Comparison of ENCODE assay signal across 8 mouse cellular contexts in the genomic region with DNA sequence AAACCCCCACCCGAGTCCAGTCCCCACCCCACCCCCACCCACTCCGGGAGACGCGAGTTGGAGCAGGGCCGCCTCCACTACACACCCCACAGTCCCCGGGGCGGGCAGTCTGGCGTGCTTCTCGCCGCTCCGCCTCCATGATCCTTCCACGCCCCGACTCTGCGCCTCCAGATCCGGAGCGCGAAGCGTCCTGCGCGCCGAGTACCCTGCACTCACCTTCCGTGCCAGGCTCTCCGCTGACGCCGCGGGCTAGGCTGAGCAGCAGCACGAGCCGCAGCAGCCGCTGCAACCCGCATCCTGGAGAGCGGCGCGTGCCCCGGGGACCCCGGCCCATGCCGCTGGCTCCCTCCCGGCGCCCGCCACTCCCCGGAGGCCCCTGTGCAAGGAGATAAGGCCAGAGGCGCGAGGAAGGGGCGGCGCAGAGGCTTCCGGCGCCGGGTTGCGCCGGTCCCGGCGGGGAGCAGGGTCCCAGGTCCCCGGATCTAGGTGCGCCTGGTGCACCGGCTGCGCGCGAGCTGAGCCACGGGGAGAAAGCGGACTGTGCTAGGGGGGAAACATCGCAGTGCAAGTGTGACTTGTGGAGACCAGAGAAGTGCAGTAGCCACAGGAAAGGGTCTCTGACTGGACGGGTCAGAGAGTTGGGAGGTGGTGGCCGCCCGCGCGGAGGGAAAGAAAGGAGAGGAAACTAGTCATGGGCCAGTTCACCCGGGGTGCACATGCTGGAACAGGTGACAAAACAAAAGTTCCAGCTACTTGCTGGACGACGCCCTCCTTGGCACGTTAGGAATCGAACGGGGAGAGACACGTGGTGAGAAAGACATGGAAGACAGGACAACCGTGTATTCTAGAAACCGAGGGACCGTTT. TPM values are rescaled to one million over a fixed set of nuclear protein-coding genes. Genes with fewer than 3 reads are reported as not detected.
DNase-seq lines count a peak whose midpoint lies in the region; ATAC-seq and TF ChIP-seq lines count a peak whose summit lies in the region.

Susd1 (minus strand) TSS at position 644 of the 865 bp plus-strand sequence.

- peaks cover 49% of the 10 kb centered on the region for H3K27me3 ChIP-seq in forebrain, embryonic 12.5 days
- H3K27me3 ChIP-seq in liver, postnatal 0 days (ENCODE audit: insufficient read depth, low read length), result no peaks in the 10 kb centered on the region
- H3K27me3 ChIP-seq in neural tube, embryonic 13.5 days, result peaks cover 43% of the 10 kb centered on the region
- H3K27me3 ChIP-seq in testis, adult 2 months (ENCODE audit: control insufficient read depth, insufficient read depth, low read length), result no peaks in the 10 kb centered on the region

- TF ChIP-seq POLR2A in testis, adult 2 months (IDR thresholded peaks at IDR 0.05; ENCODE audit: control insufficient read depth, low read depth, low read length), result no peak

- WGBS in forebrain, embryonic 12.5 days, result under 1% methylated on average over 58 of the region's 75 CpGs
- 1% methylated on average over 68 of the region's 75 CpGs for WGBS in liver, postnatal 0 days (ENCODE audit: insufficient replicate concordance)
- under 1% methylated on average over 70 of the region's 75 CpGs for WGBS in neural tube, embryonic 13.5 days

- ATAC-seq in forebrain, embryonic 12.5 days (ENCODE audit: low FRiP score), result peak; percentile 89
- ATAC-seq in liver, postnatal 0 days, result peak; percentile 67
- peak; percentile 91 for ATAC-seq in neural tube, embryonic 13.5 days (ENCODE audit: low read depth)

- peak within 1 kb of the TSS; percentile 64 for H3K4me3 ChIP-seq in forebrain, embryonic 12.5 days (replicated peaks)
- H3K4me3 ChIP-seq in liver, postnatal 0 days (ENCODE audit: low read depth, low read length), result peak within 1 kb of the TSS; percentile 68
- H3K4me3 ChIP-seq in neural tube, embryonic 13.5 days, result peak within 1 kb of the TSS; percentile 71
- peak within 1 kb of the TSS; percentile 53 for H3K4me3 ChIP-seq in testis, adult 2 months (ENCODE audit: control insufficient read depth, low read depth, low read length)

- peak; percentile 76 for DNase-seq in 416B (ENCODE audit: low read depth)
- DNase-seq in adrenal gland, postnatal 10 days, result peak; percentile 80
- DNase-seq in heart, postnatal 10 days, result peak; percentile 63
- peak; percentile 79 to 85 for DNase-seq in kidney, postnatal 36 days
- peak; percentile 84 for DNase-seq in liver, postnatal 0 days

- H3K4me2 ChIP-seq in forebrain, embryonic 12.5 days, result peak within 1 kb of the TSS; percentile 99
- peak within 1 kb of the TSS; percentile 95 for H3K4me2 ChIP-seq in liver, postnatal 0 days (ENCODE audit: low read depth, low read length)
- H3K4me2 ChIP-seq in neural tube, embryonic 13.5 days, result peak within 1 kb of the TSS; percentile 100

- H3K9ac ChIP-seq in forebrain, embryonic 12.5 days, result peak within 1 kb of the TSS; percentile 75
- H3K9ac ChIP-seq in liver, postnatal 0 days (replicated peaks), result peak within 1 kb of the TSS; percentile 87
- peak within 1 kb of the TSS; percentile 83 for H3K9ac ChIP-seq in neural tube, embryonic 13.5 days

- peaks cover 11% of the 10 kb centered on the region for H3K4me1 ChIP-seq in forebrain, embryonic 12.5 days
- H3K4me1 ChIP-seq in liver, postnatal 0 days (ENCODE audit: insufficient read depth), result peaks cover 62% of the 10 kb centered on the region
- H3K4me1 ChIP-seq in neural tube, embryonic 13.5 days (replicated peaks), result peaks cover 13% of the 10 kb centered on the region
- H3K4me1 ChIP-seq in testis, adult 2 months (ENCODE audit: control insufficient read depth, insufficient read depth, low read length), result peaks cover 10% of the 10 kb centered on the region

- H3K9me3 ChIP-seq in forebrain, embryonic 12.5 days, result no peaks in the 10 kb centered on the region
- no peaks in the 10 kb centered on the region for H3K9me3 ChIP-seq in liver, postnatal 0 days (ENCODE audit: low read length)
- no peaks in the 10 kb centered on the region for H3K9me3 ChIP-seq in neural tube, embryonic 13.5 days

- no peak for TF ChIP-seq EP300 in liver, postnatal 0 days (IDR thresholded peaks at IDR 0.05; ENCODE audit: low read depth)

- no peak for TF ChIP-seq CTCF in liver, postnatal 0 days (IDR thresholded peaks at IDR 0.05; ENCODE audit: low read depth)
- no peak for TF ChIP-seq CTCF in testis, adult 2 months (IDR thresholded peaks at IDR 0.05; ENCODE audit: control insufficient read depth, insufficient read depth, insufficient replicate concordance, low read depth, low read length)

- H3K36me3 ChIP-seq in forebrain, embryonic 12.5 days (replicated peaks), result no peaks in the 10 kb centered on the region
- 0 out of 2 replicates have a peak, but pooled peaks cover 4% of the 10 kb centered on the region for H3K36me3 ChIP-seq in liver, postnatal 0 days (replicated peaks; ENCODE audit: insufficient read depth, low read length)
- H3K36me3 ChIP-seq in neural tube, embryonic 13.5 days, result no peaks in the 10 kb centered on the region
- no peaks in the 10 kb centered on the region for H3K36me3 ChIP-seq in testis, adult 2 months (ENCODE audit: control insufficient read depth, insufficient read depth, low read length)

- intact Hi-C loops in heart, postnatal 10 days (cut with DNase I), result no loop called here

- no peak within 1 kb of the TSS for H3K27ac ChIP-seq in forebrain, embryonic 12.5 days
- H3K27ac ChIP-seq in liver, postnatal 0 days (ENCODE audit: low read depth), result peak within 1 kb of the TSS; percentile 97
- H3K27ac ChIP-seq in neural tube, embryonic 13.5 days (replicated peaks), result no peak within 1 kb of the TSS; the same call in 1 of the 2 replicates
- H3K27ac ChIP-seq in testis, adult 2 months (ENCODE audit: control insufficient read depth, insufficient read depth, low read depth, low read length), result no peak within 1 kb of the TSS

RNA-seq across cellular contexts. Expression of gene Susd1, which starts in this region (rescaled TPM):
- 1 to 10 TPM; 5.5 to 7.3 TPM for total RNA-seq in adrenal gland, postnatal 10 days (2021)
- polyA plus RNA-seq in forebrain, embryonic 12.5 days (2016; fragmentation: Nextera tagmentation; extraction: Ambion mirVana), result 1.3 and 1.9 TPM in 2 replicates
- under 1 TPM; 0.47 to 0.91 TPM for total RNA-seq in heart, postnatal 10 days (2021)
- polyA plus RNA-seq in liver, postnatal 0 days (2015; fragmentation: Nextera tagmentation; extraction: Ambion mirVana), result 7.2 and 7.4 TPM in 2 replicates
- polyA plus RNA-seq in neural tube, embryonic 13.5 days (2015; fragmentation: Nextera tagmentation; extraction: Ambion mirVana), result 1.4 and 2.0 TPM in 2 replicates
- polyA plus RNA-seq in testis, adult 2 months (2012; rRNA removed), result 3.1 and 4.8 TPM in 2 replicates

Comparison
In these comparisons a context has a peak if more than half of its experiments do, and no peak if none do; other contexts are left out.
1. Peak in DNase-seq in heart, postnatal 10 days; RNA of the gene not detected or under 1 TPM.